Mouse (Mus musculus): Measurements from ENCODE around the gene Ppfia1.

Ppfia1 gene

DNA sequence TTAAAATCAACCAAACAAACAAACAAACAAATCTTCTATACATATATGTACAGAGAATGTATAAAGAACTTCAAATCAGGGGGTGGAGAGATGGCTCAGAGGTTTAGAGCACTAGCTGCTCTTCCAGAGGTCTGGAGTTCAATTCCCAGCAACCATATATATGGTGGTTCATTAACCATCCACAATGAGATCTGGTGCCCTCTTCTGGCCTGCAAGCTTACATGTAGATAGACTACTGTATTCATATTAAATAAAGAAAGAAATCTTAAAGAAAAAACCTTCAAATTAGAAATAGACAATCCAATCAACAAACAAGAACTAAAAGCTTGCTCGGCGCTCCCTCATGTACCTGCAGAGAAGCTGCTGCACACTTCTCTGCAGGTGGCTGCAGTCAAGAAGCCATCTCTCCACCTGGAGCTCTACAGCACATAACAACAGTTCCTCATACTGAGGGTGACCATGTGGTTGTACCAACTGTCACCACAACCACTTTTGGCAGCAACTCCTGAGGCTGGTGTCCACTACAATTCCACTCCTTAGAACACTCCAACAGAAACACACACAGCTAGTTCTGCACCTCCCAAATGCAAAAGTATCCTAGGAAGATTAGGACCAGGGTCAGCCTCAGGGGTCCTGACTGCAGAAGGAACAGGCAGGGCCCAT, 3.5 kb downstream of the Ppfia1 start:
- no peak for DNase-seq

DNA sequence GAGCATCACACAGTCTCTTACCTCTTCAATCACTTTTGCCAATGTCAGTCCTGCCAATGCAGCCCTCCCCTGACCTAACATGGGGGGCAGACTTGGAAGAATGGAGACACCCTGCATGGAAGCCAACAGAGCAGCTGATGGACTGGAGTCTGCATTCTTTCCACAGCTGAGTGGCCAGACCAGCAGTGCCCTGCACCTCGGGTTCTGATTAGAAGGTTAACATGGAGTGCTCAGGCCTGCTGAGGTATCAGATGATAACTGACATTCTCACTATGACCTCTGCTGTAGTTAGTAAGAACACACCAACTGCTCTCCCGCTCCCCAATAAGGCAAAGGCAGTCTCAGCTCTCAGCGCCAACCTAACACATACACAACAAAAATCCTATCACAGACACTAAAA, 8.3 kb downstream of the Ppfia1 start:
- DNase-seq, result no peak

GRCm38 (mm10) chr7:144541351-144541750, 12.2 kb downstream of the Ppfia1 start:
- DNase-seq, result no peak

DNA sequence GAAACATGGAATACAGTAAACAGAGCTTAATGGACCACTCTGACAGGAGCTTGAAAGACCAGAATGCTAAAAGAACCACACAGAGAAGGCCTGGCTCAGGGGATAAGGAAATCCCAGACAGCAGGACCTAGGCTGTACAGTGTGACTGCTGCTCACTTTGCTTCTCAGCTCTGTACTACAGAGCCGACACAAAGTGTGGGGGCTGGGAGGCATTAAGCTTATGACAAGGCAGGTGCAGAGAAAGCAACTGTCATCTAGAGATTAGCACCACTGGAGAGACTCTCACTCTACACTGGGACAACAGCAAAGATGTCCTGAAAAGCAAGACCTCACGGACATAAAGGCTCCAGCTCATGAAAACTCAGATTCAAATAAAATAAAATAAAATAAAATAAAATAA, 14.4 kb downstream of the Ppfia1 start:
- no peak for DNase-seq

- DNase-seq, result no peak
Measured at GRCm38 (mm10) chr7:144538030-144538644, 15.4 kb downstream of the Ppfia1 start.

DNA sequence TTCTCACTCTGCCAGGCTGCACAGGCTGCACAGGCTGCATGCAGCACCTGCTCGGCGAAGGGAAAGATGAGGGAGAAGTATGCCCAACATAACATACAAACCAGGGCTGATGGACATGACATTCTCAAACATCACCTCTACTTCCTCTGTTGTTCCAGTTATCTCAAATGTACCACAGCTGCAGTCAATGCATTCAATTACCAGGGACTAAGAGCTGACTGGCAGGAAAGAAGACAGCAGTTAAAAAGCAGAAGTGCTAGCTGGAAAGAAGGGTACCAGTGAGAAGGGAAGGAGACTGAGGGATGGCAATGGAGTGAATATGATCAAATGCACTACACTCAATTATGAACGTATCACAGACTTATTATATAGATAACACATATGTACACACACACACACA, 17.2 kb downstream of the Ppfia1 start:
- no peak for DNase-seq

DNA sequence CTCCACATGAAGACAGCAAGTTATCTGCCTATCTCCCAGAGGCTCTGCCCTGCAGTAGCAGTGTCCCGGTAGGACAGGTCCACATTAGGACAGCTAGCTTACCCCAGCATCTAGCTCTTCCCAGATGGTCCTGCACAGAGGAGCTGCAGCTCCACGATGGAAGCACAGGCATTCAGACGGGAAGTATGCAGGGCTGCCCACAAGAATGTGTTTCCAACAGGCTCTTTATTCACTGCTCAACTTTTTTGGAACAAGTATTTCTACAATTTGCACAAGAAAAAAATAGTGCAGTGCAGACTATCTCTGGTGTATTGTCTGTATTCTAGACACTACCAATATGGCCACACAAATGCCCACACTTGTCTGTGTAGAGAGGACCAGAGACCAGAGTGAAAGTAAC, 18.8 kb downstream of the Ppfia1 start:
- DNase-seq, result no peak

GRCm38 (mm10) chr7:144531585-144532378, 21.7 kb downstream of the Ppfia1 start:
- DNase-seq, result no peak

DNA sequence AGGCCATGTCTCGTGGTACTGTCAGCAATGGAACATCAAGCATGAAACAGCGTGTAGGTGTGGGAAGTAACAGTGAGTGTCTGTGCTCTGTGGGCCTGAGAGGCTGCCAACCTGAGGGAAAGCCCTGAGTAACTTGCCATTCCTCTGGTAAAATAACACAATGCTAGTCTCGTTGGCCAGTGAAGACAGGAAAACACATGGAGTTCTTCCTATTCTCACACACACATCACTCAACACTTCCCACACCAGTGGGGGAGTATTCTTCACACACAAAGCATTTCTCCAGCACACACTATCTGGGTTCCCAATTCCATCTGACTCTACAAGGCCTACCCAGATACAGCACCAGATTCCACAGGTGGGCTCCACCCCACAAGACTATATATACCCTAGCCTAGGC, 23.7 kb downstream of the Ppfia1 start:
- DNase-seq, result no peak

DNA sequence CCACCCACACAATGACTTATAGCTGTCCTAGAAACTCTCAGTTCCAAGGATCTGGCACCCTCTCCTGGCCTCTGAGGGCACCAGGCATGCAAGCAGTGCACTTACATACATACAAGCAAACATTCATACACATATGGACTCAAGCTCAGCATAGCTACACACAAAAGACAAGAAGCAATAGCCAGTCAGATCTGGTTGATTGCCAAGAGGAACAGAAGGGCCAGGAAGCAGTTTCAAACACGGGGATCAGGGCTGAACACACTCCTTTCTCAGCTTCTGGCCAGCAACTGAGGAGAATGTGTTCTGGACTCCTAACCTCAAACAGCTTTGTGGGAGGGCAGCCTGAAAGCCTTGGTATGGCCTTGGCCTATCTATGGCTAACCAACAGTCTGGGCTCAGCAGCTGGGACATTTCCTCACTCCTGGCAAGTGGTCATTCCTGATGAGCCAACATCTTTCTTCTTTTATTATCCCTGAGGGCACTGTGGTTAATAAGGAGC, 25.8 kb downstream of the Ppfia1 start:
- no peak for DNase-seq

DNA sequence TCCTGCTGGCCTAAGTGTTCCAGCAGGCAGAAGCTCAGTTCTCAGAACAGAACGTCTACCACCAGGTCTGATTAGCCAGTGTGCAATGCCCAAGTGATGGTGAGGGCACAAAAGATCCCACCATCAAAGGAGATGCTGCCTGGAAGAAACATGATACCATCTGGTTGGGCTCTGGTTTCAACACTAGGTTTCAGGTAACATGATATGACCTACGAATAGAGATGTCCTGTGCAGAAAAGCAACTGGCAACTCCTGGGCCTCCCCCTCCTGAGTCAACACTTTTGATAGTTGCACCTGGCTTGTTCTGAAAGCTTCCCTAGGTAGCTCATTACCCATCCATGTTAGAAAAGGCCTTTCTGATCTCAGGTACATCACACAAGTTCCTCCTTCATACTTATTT, 26.9 kb downstream of the Ppfia1 start:
- no peak for DNase-seq

- no peak for DNase-seq
Measured at GRCm38 (mm10) chr7:144524427-144525191, 28.9 kb downstream of the Ppfia1 start.

GRCm38 (mm10) chr7:144523415-144523814, 30.1 kb downstream of the Ppfia1 start:
- DNase-seq, result no peak

DNA sequence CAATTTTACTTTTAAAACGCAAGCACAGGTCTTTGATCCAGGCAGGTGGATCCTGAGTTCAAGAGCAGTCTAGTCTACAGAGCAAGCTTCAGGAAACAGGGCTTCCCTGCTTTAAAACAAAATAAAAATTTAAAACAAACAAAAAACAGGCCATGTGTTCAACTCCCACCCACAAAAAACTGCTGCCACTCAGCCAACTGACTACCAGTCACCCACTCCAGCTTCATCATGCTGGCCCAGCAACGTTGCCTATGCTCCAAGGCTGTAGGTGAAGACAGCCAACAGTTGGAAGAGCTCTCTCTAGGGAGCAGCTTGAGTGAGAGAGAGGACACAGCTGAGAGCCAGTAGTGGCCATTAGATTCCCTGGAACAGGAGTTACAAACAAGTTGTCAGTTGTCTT, 31.6 kb downstream of the Ppfia1 start:
- DNase-seq, result no peak

GRCm38 (mm10) chr7:144519852-144520251, 33.7 kb downstream of the Ppfia1 start:
- no peak for DNase-seq

GRCm38 (mm10) chr7:144516711-144517110, 36.8 kb downstream of the Ppfia1 start:
- no peak for DNase-seq

GRCm38 (mm10) chr7:144509090-144509489, 44.4 kb downstream of the Ppfia1 start:
- DNase-seq, result no peak

GRCm38 (mm10) chr7:144506807-144507206, 46.7 kb downstream of the Ppfia1 start:
- DNase-seq, result no peak

DNA sequence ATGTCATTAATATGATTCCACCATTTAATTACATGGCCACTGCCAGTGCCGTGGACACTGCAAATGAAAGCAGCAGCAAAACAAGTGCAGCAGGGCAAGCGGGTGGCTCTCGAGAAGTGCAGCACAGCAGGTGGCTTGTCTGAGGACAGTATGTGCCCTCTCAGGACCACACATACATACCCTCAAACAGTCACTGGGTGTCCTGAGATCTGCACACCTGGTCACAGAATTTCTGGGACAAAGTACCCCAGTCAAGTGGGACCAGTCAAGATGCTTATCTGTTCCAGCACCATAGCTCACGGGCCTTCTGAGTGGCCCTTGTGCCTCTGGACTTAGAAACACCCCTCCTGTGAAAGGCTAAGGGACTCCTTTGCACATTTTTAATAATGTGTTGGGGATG, 49.6 kb downstream of the Ppfia1 start:
- no peak for DNase-seq

- DNase-seq, result no peak
Measured at GRCm38 (mm10) chr7:144492931-144493330, 60.6 kb downstream of the Ppfia1 start.

- DNase-seq, result no peak
Measured at GRCm38 (mm10) chr7:144490201-144490873, 63.2 kb downstream of the Ppfia1 start.

DNA sequence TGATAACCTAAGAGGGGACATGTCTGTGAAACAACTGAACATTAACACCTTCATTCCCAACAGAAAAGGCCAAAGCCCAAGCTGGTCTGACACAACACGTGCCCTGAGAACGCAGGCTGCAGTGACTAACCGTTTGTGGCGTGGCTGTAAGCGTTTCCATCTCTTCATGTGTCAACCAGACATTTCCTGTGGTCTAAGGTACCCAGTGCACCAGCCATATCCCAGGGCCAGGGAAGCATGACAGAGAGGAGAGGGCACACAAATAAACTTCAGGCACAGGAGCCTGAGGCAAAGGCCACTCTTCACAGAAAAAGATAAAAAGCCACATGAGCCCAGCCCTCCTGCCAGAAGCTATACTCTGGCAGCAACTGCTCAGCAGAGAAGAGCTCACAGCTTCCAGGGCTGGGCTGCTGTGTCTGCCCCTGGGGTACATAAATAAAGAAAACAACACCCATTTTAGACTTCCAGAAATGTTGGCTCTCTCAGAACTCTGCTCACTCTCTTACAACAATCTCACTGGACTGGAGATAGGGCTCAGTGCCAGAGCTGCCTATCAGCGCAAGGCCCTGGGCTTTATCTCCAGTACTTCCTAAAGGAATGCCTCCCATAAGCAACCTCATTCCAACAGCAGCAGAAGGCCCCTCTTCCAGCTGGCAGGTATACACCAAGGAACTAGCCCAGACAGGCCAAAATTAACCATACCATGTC, 64.3 kb downstream of the Ppfia1 start:
- DNase-seq, result no peak

Data from right cerebral cortex, postnatal 14 days (tissue).